Mouse (Mus musculus): ENCODE results near the gene Ust. TPM values are rescaled to one million over a fixed set of nuclear protein-coding genes. Genes with fewer than 3 reads are reported as not detected.
A peak's percentile ranks its signal among the peaks of the same experiment; 100 is the strongest.
"Not testable (repeated sequence)": the region's sequence is repeated elsewhere in the genome, so short reads cannot be mapped to it uniquely, and the experiment has no call there.

The Ust gene
- 1.9 and 2.8 TPM in 2 replicates for polyA plus RNA-seq (2016; fragmentation: Nextera tagmentation; extraction: Ambion mirVana)

- DNase-seq (ENCODE audit: low spot score): peak; percentile 90
- WGBS: under 1% methylated on average over 76 of the region's 78 CpGs
These were observed at the start of gene Ust for GRCm38 (mm10) chr10:8518141-8519013. Gene Ust (minus strand): TSS chr10:8518825.

GRCm38 (mm10) chr10:8561366-8561765 lies 42.7 kb upstream of the Ust start:
- Histone ChIP-seq H3K27me3 (ENCODE audit: insufficient read depth, poor library complexity, severe bottlenecking) (no peaks in the 10 kb centered on the region), H3K36me3 (no peaks in the 10 kb centered on the region), H3K9me3 (no peaks in the 10 kb centered on the region), H3K4me1 (no peaks in the 10 kb centered on the region), H3K4me3 (no peak overlapping the region), H3K27ac (no peak overlapping the region)
- DNase-seq (ENCODE audit: low spot score): no peak
- 70% methylated on average over 4 of the region's 4 CpGs for WGBS

More at GRCm38 (mm10) chr10:8518141-8519013, at the start of gene Ust:
- Histone ChIP-seq H3K4me3 (peak within 1 kb of the TSS; percentile 86), H3K27ac (peak within 1 kb of the TSS; percentile 91), H3K36me3 (no peaks in the 10 kb centered on the region), H3K4me1 (peaks cover 12% of the 10 kb centered on the region), H3K27me3 (ENCODE audit: insufficient read depth, poor library complexity, severe bottlenecking) (peaks cover 39% of the 10 kb centered on the region), H3K9me3 (no peaks in the 10 kb centered on the region)

- H3K9me3 ChIP-seq; H3K36me3 ChIP-seq; H3K27ac ChIP-seq; H3K4me3 ChIP-seq; H3K4me1 ChIP-seq; DNase-seq (ENCODE audit: low spot score); H3K27me3 ChIP-seq (ENCODE audit: insufficient read depth, poor library complexity, severe bottlenecking): not testable (repeated sequence)
- WGBS: 60% methylated on average over 6 of the region's 6 CpGs
These were observed 40.9 kb upstream of the Ust start for GRCm38 (mm10) chr10:8559566-8559965.

- H3K4me3 ChIP-seq; H3K27me3 ChIP-seq (ENCODE audit: insufficient read depth, poor library complexity, severe bottlenecking); H3K9me3 ChIP-seq; DNase-seq (ENCODE audit: low spot score); H3K36me3 ChIP-seq; H3K27ac ChIP-seq; H3K4me1 ChIP-seq: not testable (repeated sequence)
These were observed 33.6 kb upstream of the Ust start for GRCm38 (mm10) chr10:8552239-8552638.

GRCm38 (mm10) chr10:8551601-8552000 lies 33.0 kb upstream of the Ust start:
- H3K27ac ChIP-seq; H3K4me1 ChIP-seq; H3K4me3 ChIP-seq; H3K36me3 ChIP-seq; H3K27me3 ChIP-seq (ENCODE audit: insufficient read depth, poor library complexity, severe bottlenecking); H3K9me3 ChIP-seq; DNase-seq (ENCODE audit: low spot score): not testable (repeated sequence)
- 86% methylated on average over 4 of the region's 4 CpGs for WGBS

- Histone ChIP-seq H3K27ac (no peak overlapping the region), H3K9me3 (no peaks in the 10 kb centered on the region), H3K36me3 (no peaks in the 10 kb centered on the region), H3K4me3 (no peak overlapping the region), H3K27me3 (ENCODE audit: insufficient read depth, poor library complexity, severe bottlenecking) (no peaks in the 10 kb centered on the region), H3K4me1 (no peaks in the 10 kb centered on the region)
- 14% methylated on average over 1 of the region's 1 CpGs for WGBS
- DNase-seq (ENCODE audit: low spot score): no peak
These were observed 22.9 kb upstream of the Ust start for GRCm38 (mm10) chr10:8541514-8541913.

- Histone ChIP-seq H3K9me3 (no peaks in the 10 kb centered on the region), H3K36me3 (no peaks in the 10 kb centered on the region), H3K4me1 (no peaks in the 10 kb centered on the region), H3K27ac (no peak overlapping the region), H3K4me3 (no peak overlapping the region), H3K27me3 (ENCODE audit: insufficient read depth, poor library complexity, severe bottlenecking) (no peaks in the 10 kb centered on the region)
- DNase-seq (ENCODE audit: low spot score): no peak
- WGBS: 83% methylated on average over 3 of the region's 3 CpGs
These were observed 16.8 kb upstream of the Ust start for GRCm38 (mm10) chr10:8535445-8535844.

GRCm38 (mm10) chr10:8531651-8532050 lies 13.0 kb upstream of the Ust start:
- no peak for DNase-seq (ENCODE audit: low spot score)
- no peaks in the 10 kb centered on the region for H3K4me1 ChIP-seq
- H3K36me3 ChIP-seq: no peaks in the 10 kb centered on the region
- no peak overlapping the region for H3K27ac ChIP-seq
- H3K4me3 ChIP-seq: no peak overlapping the region
- H3K9me3 ChIP-seq: no peaks in the 10 kb centered on the region
- 77% methylated on average over 3 of the region's 3 CpGs for WGBS
- H3K27me3 ChIP-seq (ENCODE audit: insufficient read depth, poor library complexity, severe bottlenecking): no peaks in the 10 kb centered on the region

GRCm38 (mm10) chr10:8530505-8531051 lies 12.0 kb upstream of the Ust start:
- H3K36me3 ChIP-seq: no peaks in the 10 kb centered on the region
- 83% methylated on average over 4 of the region's 4 CpGs for WGBS
- no peaks in the 10 kb centered on the region for H3K27me3 ChIP-seq (ENCODE audit: insufficient read depth, poor library complexity, severe bottlenecking)
- no peaks in the 10 kb centered on the region for H3K9me3 ChIP-seq
- H3K4me1 ChIP-seq: no peaks in the 10 kb centered on the region
- no peak for DNase-seq (ENCODE audit: low spot score)
- no peak overlapping the region for H3K27ac ChIP-seq
- no peak overlapping the region for H3K4me3 ChIP-seq

GRCm38 (mm10) chr10:8529173-8529572 lies 10.5 kb upstream of the Ust start:
- 30% methylated on average over 7 of the region's 7 CpGs for WGBS
- H3K27ac ChIP-seq: no peak overlapping the region
- DNase-seq (ENCODE audit: low spot score): no peak
- H3K9me3 ChIP-seq: no peaks in the 10 kb centered on the region
- no peaks in the 10 kb centered on the region for H3K4me1 ChIP-seq
- H3K36me3 ChIP-seq: no peaks in the 10 kb centered on the region
- H3K4me3 ChIP-seq: no peak overlapping the region
- no peaks in the 10 kb centered on the region for H3K27me3 ChIP-seq (ENCODE audit: insufficient read depth, poor library complexity, severe bottlenecking)

- Histone ChIP-seq H3K36me3 (no peaks in the 10 kb centered on the region), H3K9me3 (no peaks in the 10 kb centered on the region), H3K4me1 (no peaks in the 10 kb centered on the region), H3K4me3 (no peak overlapping the region), H3K27ac (no peak overlapping the region), H3K27me3 (ENCODE audit: insufficient read depth, poor library complexity, severe bottlenecking) (0 out of 2 replicates have a peak, but pooled peaks cover 5% of the 10 kb centered on the region)
- 86% methylated on average over 1 of the region's 1 CpGs for WGBS
- no peak for DNase-seq (ENCODE audit: low spot score)
These were observed 6.7 kb upstream of the Ust start for GRCm38 (mm10) chr10:8525354-8525753.

- H3K4me1 ChIP-seq: peaks cover 12% of the 10 kb centered on the region
- DNase-seq (ENCODE audit: low spot score): no peak
- WGBS: 67% methylated on average over 6 of the region's 6 CpGs
These were observed 2.9 kb upstream of the Ust start for GRCm38 (mm10) chr10:8521536-8521935.

GRCm38 (mm10) chr10:8520766-8521395 lies 2.3 kb upstream of the Ust start:
- Histone ChIP-seq H3K4me1 (peaks cover 12% of the 10 kb centered on the region), H3K9me3 (no peaks in the 10 kb centered on the region), H3K4me3 (no peak overlapping the region), H3K27me3 (ENCODE audit: insufficient read depth, poor library complexity, severe bottlenecking) (peaks cover 39% of the 10 kb centered on the region), H3K36me3 (no peaks in the 10 kb centered on the region), H3K27ac (no peak overlapping the region)
- DNase-seq (ENCODE audit: low spot score): no peak
- 74% methylated on average over 7 of the region's 7 CpGs for WGBS

More at GRCm38 (mm10) chr10:8521536-8521935, 2.9 kb upstream of the Ust start:
- no peaks in the 10 kb centered on the region for H3K9me3 ChIP-seq
- H3K27me3 ChIP-seq (ENCODE audit: insufficient read depth, poor library complexity, severe bottlenecking): peaks cover 33% of the 10 kb centered on the region
- H3K4me3 ChIP-seq: no peak overlapping the region
- H3K27ac ChIP-seq: no peak overlapping the region
- no peaks in the 10 kb centered on the region for H3K36me3 ChIP-seq

All from heart, embryonic 10.5 days (tissue).